Mouse (Mus musculus): ENCODE data around the gene Ttc7b.

Ttc7b gene

DNA sequence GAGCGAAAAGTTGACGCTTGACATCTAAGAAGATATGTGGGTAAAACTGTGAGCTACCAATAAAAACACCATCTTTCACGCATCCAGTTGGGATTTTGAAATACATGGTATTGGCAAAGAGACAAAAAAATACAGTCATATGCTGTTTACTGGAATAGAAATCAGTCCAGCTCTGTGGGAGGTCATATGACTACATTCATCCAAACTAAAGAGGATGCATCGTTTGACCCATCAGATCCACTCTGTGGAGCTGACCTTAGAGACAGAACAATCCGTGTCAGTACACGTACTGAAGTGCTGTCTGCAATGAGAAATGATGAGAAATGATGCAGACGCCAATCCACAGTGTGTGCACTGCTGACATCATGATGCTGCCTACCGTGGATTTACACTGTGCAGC, 190.4 kb downstream of the Ttc7b start:
- no peak for DNase-seq (ENCODE audit: low spot score)

DNA sequence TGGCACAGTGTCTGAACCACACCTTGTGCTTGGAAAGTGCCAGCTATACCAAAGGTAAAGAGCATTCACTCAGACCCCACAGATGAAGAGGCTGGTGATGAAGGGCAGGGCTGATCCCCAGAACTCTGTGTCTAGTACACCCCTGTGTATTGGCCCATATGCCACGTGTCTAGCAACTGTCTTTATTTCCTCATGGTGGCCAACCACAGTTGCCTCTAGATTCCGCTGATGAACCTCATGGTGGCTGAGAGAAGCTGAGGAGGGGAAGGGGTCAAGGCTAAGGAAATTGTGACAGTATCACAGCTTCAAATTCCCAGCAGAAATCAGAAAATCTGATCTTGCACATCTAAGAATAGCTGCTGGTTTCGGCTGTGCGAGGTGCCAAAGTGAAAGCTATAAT, 191.6 kb downstream of the Ttc7b start:
- no peak for DNase-seq (ENCODE audit: low spot score)

DNA sequence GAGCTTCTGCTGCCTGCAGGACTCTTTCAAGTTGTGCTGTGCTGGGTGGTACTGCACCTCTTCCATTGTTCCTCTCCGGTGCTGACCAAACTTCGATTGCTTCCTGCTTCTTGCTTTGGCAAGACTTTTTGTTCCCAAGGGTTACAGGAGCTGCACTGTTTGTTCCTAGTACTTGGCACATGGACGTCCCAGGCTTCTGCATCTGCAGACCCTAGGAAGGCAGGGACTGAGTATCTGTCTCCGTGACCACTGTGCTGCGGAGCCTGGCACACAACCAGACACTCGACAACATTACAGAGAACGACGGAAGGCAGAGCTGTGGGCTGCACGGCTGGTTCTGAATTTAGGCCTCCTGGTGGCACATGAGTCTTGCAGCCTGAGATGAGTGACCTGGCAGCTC, 192.1 kb downstream of the Ttc7b start:
- no peak for DNase-seq (ENCODE audit: low spot score)

DNA sequence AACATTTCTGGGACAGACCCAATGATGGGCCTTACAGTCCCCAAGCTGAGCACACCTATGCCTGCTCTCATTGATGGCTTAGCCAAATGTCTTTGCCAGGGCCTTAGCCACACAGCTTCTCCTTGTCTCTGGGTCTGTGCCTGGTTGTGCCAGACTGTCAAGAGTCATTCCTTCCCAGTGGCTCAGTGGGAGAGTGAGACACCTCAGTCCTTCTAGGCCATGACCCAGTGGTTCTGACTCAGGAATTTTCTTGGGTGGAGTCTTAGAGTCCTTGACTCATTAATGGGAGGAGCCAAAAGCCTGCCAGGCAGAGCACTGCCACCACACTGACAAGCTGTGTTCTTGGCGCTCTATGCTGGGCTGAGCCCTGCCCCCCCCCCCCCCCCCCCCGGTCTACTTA, 193.9 kb downstream of the Ttc7b start:
- no peak for DNase-seq (ENCODE audit: low spot score)

GRCm38 (mm10) chr12:100325618-100326017, 195.0 kb downstream of the Ttc7b start:
- DNase-seq (ENCODE audit: low spot score), result no peak

DNA sequence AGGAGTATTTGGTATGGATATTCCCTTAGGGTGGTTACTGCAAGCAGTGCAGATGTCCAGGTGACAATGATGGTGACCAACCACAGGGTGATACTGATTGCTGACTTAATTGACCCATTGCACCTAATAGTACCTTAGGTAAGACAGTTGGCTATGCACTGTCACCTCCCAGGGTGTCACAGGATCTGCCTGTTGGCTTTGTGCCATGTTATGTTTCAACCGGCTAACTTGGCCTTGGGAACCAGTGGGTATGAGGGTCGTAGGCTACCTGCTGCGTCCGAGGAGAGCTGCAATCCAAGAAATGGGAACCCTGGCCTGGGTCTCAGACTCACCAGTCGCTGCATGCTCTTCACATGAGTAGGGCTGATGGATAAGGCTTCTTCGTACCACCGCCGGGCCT, 195.4 kb downstream of the Ttc7b start:
- no peak for DNase-seq (ENCODE audit: low spot score)

DNA sequence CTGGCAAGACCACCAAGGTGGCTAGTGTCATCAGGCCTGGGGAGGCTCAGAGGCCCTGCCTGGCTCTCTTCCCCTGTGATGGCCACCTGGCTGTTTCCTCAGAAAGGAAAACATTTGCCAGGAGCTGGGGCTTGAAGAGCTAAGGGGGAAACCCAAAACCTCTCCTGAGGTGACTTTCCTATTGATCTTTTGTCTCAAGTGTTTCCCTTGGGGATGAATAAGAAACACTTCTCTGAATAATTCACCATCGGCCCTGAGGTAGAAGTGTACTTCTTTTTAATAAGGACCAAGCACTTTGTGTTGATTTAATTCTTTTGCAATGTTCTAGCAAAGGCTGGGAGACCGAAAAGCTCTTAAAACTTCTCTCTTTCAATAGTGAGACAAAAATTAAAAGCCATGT, 197.0 kb downstream of the Ttc7b start:
- DNase-seq (ENCODE audit: low spot score), result no peak

GRCm38 (mm10) chr12:100322225-100322624, 198.4 kb downstream of the Ttc7b start:
- DNase-seq (ENCODE audit: low spot score), result no peak

DNA sequence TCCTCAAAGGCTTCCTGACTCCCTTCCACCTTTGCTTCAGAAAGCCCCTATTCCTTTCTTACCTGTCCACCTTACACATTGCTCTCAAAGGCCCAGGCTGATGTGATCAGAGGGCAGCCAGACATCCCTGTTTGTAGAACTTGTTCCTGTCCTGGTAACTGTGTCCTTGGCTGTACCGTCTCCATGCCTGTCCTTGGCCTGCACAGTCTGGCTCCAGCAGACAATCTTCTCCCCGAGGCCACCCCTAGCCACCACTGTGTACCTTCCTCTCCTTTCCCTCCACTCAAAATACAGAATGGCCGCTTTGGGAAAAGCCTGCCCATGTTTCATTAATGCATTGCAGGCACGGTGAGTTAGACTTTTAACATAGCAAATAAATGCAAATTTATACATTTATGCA, 199.1 kb downstream of the Ttc7b start:
- DNase-seq (ENCODE audit: low spot score), result no peak

DNA sequence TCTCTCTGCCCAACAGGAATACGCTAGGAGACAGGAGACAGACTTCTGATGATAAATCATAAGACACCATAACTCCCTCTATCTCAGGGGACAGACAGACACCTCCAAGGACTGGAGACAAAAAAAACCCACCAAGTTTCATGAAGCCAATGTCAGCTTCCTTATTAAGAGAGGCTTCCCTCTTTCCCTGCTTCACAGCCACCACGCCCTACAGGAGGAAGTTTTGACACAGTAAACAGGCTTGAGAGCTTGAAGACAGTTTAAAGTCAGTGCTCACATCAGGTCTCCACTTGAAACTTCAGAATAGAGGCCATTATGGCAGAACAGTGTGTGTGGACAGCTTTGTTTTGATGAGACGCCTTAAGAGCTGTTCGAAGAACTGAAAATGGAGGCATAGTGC, 200.9 kb downstream of the Ttc7b start:
- no peak for DNase-seq (ENCODE audit: low spot score)

GRCm38 (mm10) chr12:100317936-100318335, 202.7 kb downstream of the Ttc7b start:
- no peak for DNase-seq (ENCODE audit: low spot score)

GRCm38 (mm10) chr12:100316094-100316493, 204.5 kb downstream of the Ttc7b start:
- no peak for DNase-seq (ENCODE audit: low spot score)

DNA sequence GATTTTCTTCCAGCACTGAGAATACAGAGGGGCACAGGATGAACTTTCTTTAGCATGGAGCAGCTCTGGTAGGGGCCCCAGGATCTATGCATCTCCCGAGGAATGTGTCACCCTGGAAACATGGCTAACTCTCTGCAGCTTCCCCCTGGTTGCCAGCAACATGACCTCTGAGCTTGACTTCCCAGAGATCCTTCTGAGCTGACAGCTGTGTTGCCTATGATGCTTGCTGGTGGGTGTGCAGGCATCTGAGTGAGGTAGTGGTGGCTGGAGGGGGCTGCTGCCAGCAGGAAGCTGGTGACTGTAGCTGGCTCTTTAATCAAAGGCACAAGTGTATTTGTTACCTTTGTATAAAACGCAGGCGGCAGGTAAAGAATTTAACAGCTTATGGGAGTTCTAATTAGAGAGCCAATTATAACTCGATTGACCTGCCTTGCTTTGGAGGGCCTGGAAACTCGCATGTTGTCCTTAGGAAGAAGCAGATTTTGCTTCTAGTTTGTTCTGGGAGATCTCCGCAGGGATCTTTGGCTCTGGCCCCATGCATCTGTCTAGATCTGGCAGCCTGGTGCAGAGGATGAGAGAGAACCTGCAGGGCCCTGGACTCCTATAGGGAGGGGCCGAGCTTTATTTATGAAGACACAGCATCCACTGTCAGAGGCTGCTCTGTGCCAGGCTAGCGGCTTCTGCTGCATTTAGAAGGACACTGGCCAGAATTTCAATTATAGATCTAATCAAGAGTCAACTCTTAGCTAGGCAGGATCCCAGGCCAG, 205.3 kb downstream of the Ttc7b start:
- no peak for DNase-seq (ENCODE audit: low spot score)

DNA sequence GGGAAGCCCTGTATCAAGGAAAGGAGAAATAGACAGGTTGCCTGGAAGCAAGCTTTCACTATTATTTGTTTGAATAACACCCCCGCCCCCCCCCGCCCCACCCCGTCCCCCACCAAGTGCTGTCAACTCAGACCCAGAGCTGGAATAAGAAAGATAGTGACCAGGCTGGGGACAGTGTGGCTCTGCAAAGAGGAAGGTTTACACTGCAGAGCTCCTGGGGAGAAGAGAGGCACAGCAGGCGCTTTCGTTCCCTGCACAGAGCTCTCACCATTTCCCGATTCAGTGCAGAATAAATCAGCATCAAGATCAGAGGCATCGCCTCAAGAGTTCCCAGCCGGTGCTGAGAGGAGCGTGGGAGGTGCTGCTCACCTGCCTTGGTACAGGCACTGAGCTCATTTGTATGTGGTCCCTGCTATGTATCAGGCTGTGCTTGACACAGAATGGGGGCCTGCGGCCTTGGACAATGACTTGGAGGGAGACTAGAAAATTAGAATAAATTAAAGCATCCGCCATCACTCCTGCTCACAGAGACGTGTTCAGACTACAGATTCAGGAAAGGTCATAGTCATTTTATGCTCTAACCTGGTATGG, 206.7 kb downstream of the Ttc7b start:
- DNase-seq (ENCODE audit: low spot score), result no peak

GRCm38 (mm10) chr12:100313209-100313608, 207.4 kb downstream of the Ttc7b start:
- DNase-seq (ENCODE audit: low spot score), result no peak

GRCm38 (mm10) chr12:100310471-100311392, 209.9 kb downstream of the Ttc7b start:
- DNase-seq (ENCODE audit: low spot score), result no peak

- DNase-seq (ENCODE audit: low spot score), result no peak
Measured at GRCm38 (mm10) chr12:100309201-100309600, 211.4 kb downstream of the Ttc7b start.

DNA sequence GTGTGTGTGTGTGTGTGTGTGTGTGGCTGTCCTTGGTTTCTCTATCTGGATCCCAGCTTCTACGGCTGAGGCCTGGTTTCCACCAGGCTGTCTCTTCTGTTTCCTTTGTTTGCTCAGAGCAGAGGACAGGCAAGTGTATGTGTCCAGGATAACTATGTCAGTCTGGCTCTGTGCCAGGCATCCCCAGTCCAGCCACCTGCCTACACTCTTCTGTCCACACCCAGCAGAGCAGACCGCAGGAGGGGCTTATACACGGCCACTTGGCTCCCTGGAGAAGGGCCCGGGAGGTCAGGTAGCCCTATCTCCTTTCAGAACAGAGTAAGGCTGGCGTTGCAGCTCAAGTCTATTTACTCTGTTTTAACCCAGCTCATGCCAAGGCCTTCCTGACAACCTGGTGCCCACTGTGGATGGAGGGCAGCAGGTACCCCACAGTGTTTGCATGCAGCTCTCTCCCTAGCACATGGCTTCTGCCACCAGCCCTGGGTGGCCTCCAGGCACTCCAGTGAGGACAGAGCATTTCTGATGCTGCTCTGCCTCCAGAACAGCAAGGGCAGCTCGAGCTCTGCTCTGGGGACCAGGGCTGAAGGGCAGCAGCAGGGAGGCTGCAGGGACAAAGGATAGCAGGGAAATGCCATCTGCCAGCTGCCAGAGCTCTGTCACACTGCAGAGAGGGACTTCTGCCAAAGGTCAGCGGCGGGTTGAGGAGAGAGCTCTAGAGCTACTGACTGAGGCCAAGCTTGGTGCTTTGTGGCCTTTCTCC, 212.9 kb downstream of the Ttc7b start:
- no peak for DNase-seq (ENCODE audit: low spot score)

DNA sequence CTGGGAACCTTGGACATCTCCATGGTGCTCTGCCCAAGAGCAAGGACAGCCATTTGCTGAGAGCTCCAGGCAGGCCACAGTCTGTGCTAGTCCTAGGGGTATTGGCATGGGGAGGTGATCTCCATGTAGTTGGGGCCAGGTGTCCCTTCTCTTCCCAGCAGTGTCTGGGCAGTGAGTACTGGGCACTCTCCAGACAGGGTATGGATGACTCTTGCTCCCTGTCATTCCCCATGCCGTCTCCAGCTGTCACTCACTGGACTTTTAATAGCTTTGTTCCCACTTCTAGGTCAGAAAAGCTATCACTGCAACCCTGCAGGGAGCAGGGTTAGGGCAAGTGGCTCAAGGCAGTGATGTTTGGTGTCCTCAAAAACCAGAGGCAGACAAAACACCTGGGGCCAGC, 214.3 kb downstream of the Ttc7b start:
- DNase-seq (ENCODE audit: low spot score), result no peak

DNA sequence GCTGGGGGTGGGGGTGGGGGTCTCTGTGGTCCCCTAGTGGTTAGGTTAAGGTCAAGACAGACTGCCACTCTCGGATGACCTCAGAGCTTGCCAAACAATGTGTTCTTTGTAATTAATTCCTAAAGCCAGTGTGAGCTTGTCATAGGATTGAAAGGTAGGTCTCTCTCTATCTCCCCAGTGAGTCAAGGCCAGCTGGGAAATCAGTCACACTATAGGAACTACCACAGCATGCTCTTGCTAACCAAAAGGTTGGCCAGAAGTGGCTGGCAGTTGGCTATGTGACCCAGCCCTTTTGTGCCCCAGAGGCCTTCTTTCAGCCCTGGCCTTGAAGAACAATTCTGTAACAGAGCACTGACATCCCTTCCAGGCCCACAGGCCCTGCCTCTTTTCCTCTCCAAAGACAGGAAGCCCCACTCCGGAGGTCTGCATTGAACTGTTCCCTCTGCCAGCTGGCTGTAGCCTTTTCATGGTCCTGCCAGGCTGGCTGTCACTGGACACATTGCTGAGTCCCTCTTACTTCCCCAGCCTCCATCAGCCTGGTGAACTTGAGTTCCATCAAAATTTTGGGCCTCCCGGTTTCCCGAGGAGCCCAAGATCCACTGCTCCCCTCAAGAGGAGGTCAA, 215.5 kb downstream of the Ttc7b start:
- DNase-seq (ENCODE audit: low spot score), result no peak

DNA sequence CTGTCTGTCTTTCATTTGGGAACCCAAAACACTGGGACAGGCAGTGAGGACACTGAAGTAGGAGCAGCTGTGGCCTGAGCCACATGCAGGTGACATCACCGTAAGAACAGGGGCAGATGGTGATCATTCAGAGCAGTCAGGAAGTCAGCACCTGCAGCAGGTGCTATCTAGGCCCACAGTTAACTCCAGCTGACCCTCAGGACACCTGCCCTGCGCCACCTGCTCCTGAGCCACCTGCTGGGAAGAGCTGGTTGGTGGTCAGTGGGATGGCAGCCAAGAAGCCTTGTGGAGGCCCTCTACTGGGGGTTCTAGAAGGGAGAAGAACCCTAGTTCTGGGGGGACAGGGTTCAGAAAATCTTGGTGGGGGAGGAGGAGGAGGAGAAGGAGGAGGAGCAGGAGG, 216.3 kb downstream of the Ttc7b start:
- DNase-seq (ENCODE audit: low spot score), result no peak

- no peak for DNase-seq (ENCODE audit: low spot score)
Measured at GRCm38 (mm10) chr12:100303141-100303540, 217.5 kb downstream of the Ttc7b start.
